Mouse (Mus musculus): Measurements from ENCODE around the gene Agap1. TPM values are rescaled to one million over a fixed set of nuclear protein-coding genes. Genes with fewer than 3 reads are reported as not detected.

The Agap1 gene
- total and polyA plus RNA-seq, 3 experiments = 0.01 TPM; not detected in 2

GRCm38 (mm10) chr1:89625967-89626366 is 171.4 kb downstream of the Agap1 start:
- no peak for DNase-seq (ENCODE audit: low read depth, low spot score)
- Histone ChIP-seq H3K9me3 (replicated peaks; ENCODE audit: insufficient read depth, low read length) (no peaks in the 10 kb centered on the region), H3K27me3 (ENCODE audit: control insufficient read depth in 1 of 2, insufficient read depth in 2 of 2, low read length in 2 of 2) (no peaks in the 10 kb centered on the region), H3K36me3 (ENCODE audit: control insufficient read depth in 1 of 2, insufficient read depth in 2 of 2, low read length in 2 of 2) (no peaks in the 10 kb centered on the region), H3K27ac (ENCODE audit: control insufficient read depth, low read depth, low read length) (no peak overlapping the region), H3K4me3 (ENCODE audit: control insufficient read depth in 1 of 2, insufficient read depth in 1 of 2, low read depth in 2 of 2, low read length in 2 of 2) (no peak overlapping the region), H3K79me2 (ENCODE audit: control insufficient read depth, insufficient read depth, low read length, poor library complexity) (no peaks in the 10 kb centered on the region), H3K9ac (ENCODE audit: control insufficient read depth, low read depth, low read length, poor library complexity, severe bottlenecking) (no peak overlapping the region), H3K4me1 (ENCODE audit: control insufficient read depth in 1 of 2, insufficient read depth in 2 of 2, low read length in 2 of 2) (no peaks in the 10 kb centered on the region)
- no peak for TF ChIP-seq SIN3A (IDR thresholded peaks at IDR 0.05; ENCODE audit: low read length)
- no peak for TF ChIP-seq EP300 (IDR thresholded peaks at IDR 0.05; ENCODE audit: low read depth in 1 of 2, low read length in 2 of 2)
- TF ChIP-seq NRF1 (IDR thresholded peaks at IDR 0.05; ENCODE audit: insufficient read depth, low read depth, low read length, poor library complexity, severe bottlenecking) = no peak
- TF ChIP-seq CHD2 (IDR thresholded peaks at IDR 0.05; ENCODE audit: low read length) = no peak

- Histone ChIP-seq H3K4me1 (ENCODE audit: control insufficient read depth in 1 of 2, insufficient read depth in 2 of 2, low read length in 2 of 2) (no peaks in the 10 kb centered on the region), H3K36me3 (ENCODE audit: control insufficient read depth in 1 of 2, insufficient read depth in 2 of 2, low read length in 2 of 2) (no peaks in the 10 kb centered on the region), H3K9ac (ENCODE audit: control insufficient read depth, low read depth, low read length, poor library complexity, severe bottlenecking) (no peak overlapping the region), H3K27me3 (ENCODE audit: control insufficient read depth in 1 of 2, insufficient read depth in 2 of 2, low read length in 2 of 2) (no peaks in the 10 kb centered on the region), H3K9me3 (replicated peaks; ENCODE audit: insufficient read depth, low read length) (no peaks in the 10 kb centered on the region), H3K79me2 (ENCODE audit: control insufficient read depth, insufficient read depth, low read length, poor library complexity) (no peaks in the 10 kb centered on the region), H3K27ac (ENCODE audit: control insufficient read depth, low read depth, low read length) (no peak overlapping the region), H3K4me3 (ENCODE audit: control insufficient read depth in 1 of 2, insufficient read depth in 1 of 2, low read depth in 2 of 2, low read length in 2 of 2) (no peak overlapping the region)
- TF ChIP-seq MXI1 (IDR thresholded peaks at IDR 0.05; ENCODE audit: low read depth, low read length) = no peak
- no peak for TF ChIP-seq SMC3 (IDR thresholded peaks at IDR 0.05; ENCODE audit: low read depth, low read length)
- no peak for TF ChIP-seq HCFC1 (IDR thresholded peaks at IDR 0.05; ENCODE audit: low read depth, low read length)
- no peak for TF ChIP-seq USF1 (IDR thresholded peaks at IDR 0.05; ENCODE audit: low read depth, low read length)
- no peak for TF ChIP-seq MAZ (IDR thresholded peaks at IDR 0.05; ENCODE audit: low read depth, low read length)
- TF ChIP-seq KAT2A (conservative IDR thresholded peaks at IDR 0.05; ENCODE audit: low read depth, low read length) = no peak
- TF ChIP-seq GATA1 (IDR thresholded peaks at IDR 0.05; ENCODE audit: low read depth, low read length) = no peak
- TF ChIP-seq MYB (IDR thresholded peaks at IDR 0.05; ENCODE audit: low read depth, low read length) = no peak
- no peak for TF ChIP-seq ZKSCAN1 (IDR thresholded peaks at IDR 0.05; ENCODE audit: low read depth, low read length)
- no peak for TF ChIP-seq CTCF (IDR thresholded peaks at IDR 0.05 in 2 of 3, conservative IDR thresholded peaks at IDR 0.05 in 1 of 3; ENCODE audit: control insufficient read depth in 1 of 3, insufficient read depth in 1 of 3, low read depth in 2 of 3, low read length in 3 of 3, poor library complexity in 1 of 3, severe bottlenecking in 1 of 3)
- no peak for TF ChIP-seq CHD1 (IDR thresholded peaks at IDR 0.05; ENCODE audit: low read depth, low read length)
- no peak for TF ChIP-seq ELF1 (IDR thresholded peaks at IDR 0.05; ENCODE audit: low read depth, low read length)
- no peak for DNase-seq (ENCODE audit: low read depth, low spot score)
Observed at GRCm38 (mm10) chr1:89626940-89627339, 172.3 kb downstream of the Agap1 start.

- no peak overlapping the region for H3K9ac ChIP-seq (ENCODE audit: control insufficient read depth, low read depth, low read length, poor library complexity, severe bottlenecking)
- H3K27ac ChIP-seq (ENCODE audit: control insufficient read depth, low read depth, low read length) = no peak overlapping the region
- no peaks in the 10 kb centered on the region for H3K9me3 ChIP-seq (replicated peaks; ENCODE audit: insufficient read depth, low read length)
- no peaks in the 10 kb centered on the region for H3K79me2 ChIP-seq (ENCODE audit: control insufficient read depth, insufficient read depth, low read length, poor library complexity)
- no peak for TF ChIP-seq USF2 (IDR thresholded peaks at IDR 0.05; ENCODE audit: borderline replicate concordance in 1 of 2, insufficient read depth in 1 of 2, low read depth in 1 of 2, low read length in 2 of 2)
- no peak for TF ChIP-seq POLR2A (IDR thresholded peaks at IDR 0.05; ENCODE audit: control insufficient read depth in 1 of 2, insufficient read depth in 1 of 2, low read depth in 1 of 2, low read length in 2 of 2, poor library complexity in 1 of 2)
- TF ChIP-seq E2F4 (IDR thresholded peaks at IDR 0.05; ENCODE audit: borderline replicate concordance, low read depth, low read length) = no peak
- no peak for TF ChIP-seq ELF1 (IDR thresholded peaks at IDR 0.05; ENCODE audit: low read depth, low read length)
- TF ChIP-seq JUND (IDR thresholded peaks at IDR 0.05; ENCODE audit: low read depth, low read length) = no peak
- no peak for TF ChIP-seq TBP (IDR thresholded peaks at IDR 0.05; ENCODE audit: low read depth, low read length)
- TF ChIP-seq BHLHE40 (IDR thresholded peaks at IDR 0.05; ENCODE audit: borderline replicate concordance, low read depth, low read length) = no peak
- no peak overlapping the region for H3K4me3 ChIP-seq (ENCODE audit: control insufficient read depth in 1 of 2, insufficient read depth in 1 of 2, low read depth in 2 of 2, low read length in 2 of 2)
- no peaks in the 10 kb centered on the region for H3K4me1 ChIP-seq (ENCODE audit: control insufficient read depth in 1 of 2, insufficient read depth in 2 of 2, low read length in 2 of 2)
- no peaks in the 10 kb centered on the region for H3K36me3 ChIP-seq (ENCODE audit: control insufficient read depth in 1 of 2, insufficient read depth in 2 of 2, low read length in 2 of 2)
- H3K27me3 ChIP-seq (ENCODE audit: control insufficient read depth in 1 of 2, insufficient read depth in 2 of 2, low read length in 2 of 2) = no peaks in the 10 kb centered on the region
- no peak for DNase-seq (ENCODE audit: low read depth, low spot score)
Observed at GRCm38 (mm10) chr1:89627650-89628049, 173.0 kb downstream of the Agap1 start.

All from MEL (cell line).